Mouse (Mus musculus): ENCODE results near the gene Cdkn2d. TPM values are rescaled to one million over a fixed set of nuclear protein-coding genes. Genes with fewer than 3 reads are reported as not detected.
"Not testable (repeated sequence)": the region's sequence is repeated elsewhere in the genome, so short reads cannot be mapped to it uniquely, and the experiment has no call there.

Cdkn2d gene
- polyA plus RNA-seq, 1 experiment from 2014 or later = 80.3 TPM

- Histone ChIP-seq H3K27ac (ENCODE audit: low read depth, low read length) (0 out of 2 replicates have a peak overlapping the region, but pooled peaks have one; percentile 58), H3K9me3 (ENCODE audit: control insufficient read depth, low read length) (no peaks in the 10 kb centered on the region), H3K4me2 (replicated peaks; ENCODE audit: low read depth, low read length) (no peak overlapping the region), H3K36me3 (ENCODE audit: control insufficient read depth, insufficient read depth, low read length) (no peaks in the 10 kb centered on the region), H3K4me3 (ENCODE audit: low read depth, low read length) (no peak overlapping the region), H3K9ac (ENCODE audit: low read depth, low read length) (no peak overlapping the region), H3K4me1 (replicated peaks; ENCODE audit: control insufficient read depth, insufficient read depth, low read length) (no peaks in the 10 kb centered on the region), H3K27me3 (ENCODE audit: control insufficient read depth, insufficient read depth, low read length) (no peaks in the 10 kb centered on the region)
- DNase-seq (ENCODE audit: low spot score) (no peak), ATAC-seq (ENCODE audit: low FRiP score) (no peak)
- WGBS = 86% methylated on average over 12 of the region's 12 CpGs
Observed at GRCm38 (mm10) chr9:21331365-21332140, 40.3 kb upstream of the Cdkn2d start.

- no peak overlapping the region for H3K9ac ChIP-seq (ENCODE audit: low read depth, low read length)
- WGBS = 92% methylated on average over 10 of the region's 10 CpGs
- H3K4me1 ChIP-seq (replicated peaks; ENCODE audit: control insufficient read depth, insufficient read depth, low read length) = no peaks in the 10 kb centered on the region
- no peaks in the 10 kb centered on the region for H3K27me3 ChIP-seq (ENCODE audit: control insufficient read depth, insufficient read depth, low read length)
- no peaks in the 10 kb centered on the region for H3K36me3 ChIP-seq (ENCODE audit: control insufficient read depth, insufficient read depth, low read length)
- no peak overlapping the region for H3K27ac ChIP-seq (ENCODE audit: low read depth, low read length)
- H3K4me2 ChIP-seq (replicated peaks; ENCODE audit: low read depth, low read length) = no peak overlapping the region
- H3K9me3 ChIP-seq (ENCODE audit: control insufficient read depth, low read length) = no peaks in the 10 kb centered on the region
- ATAC-seq (ENCODE audit: low FRiP score) (no peak), DNase-seq (ENCODE audit: low spot score) (no peak)
- H3K4me3 ChIP-seq (ENCODE audit: low read depth, low read length) = no peak overlapping the region
Observed at GRCm38 (mm10) chr9:21329699-21330289, 38.6 kb upstream of the Cdkn2d start.

GRCm38 (mm10) chr9:21329041-21329440 lies 37.8 kb upstream of the Cdkn2d start:
- Histone ChIP-seq H3K36me3 (ENCODE audit: control insufficient read depth, insufficient read depth, low read length) (no peaks in the 10 kb centered on the region), H3K9ac (ENCODE audit: low read depth, low read length) (no peak overlapping the region), H3K4me3 (ENCODE audit: low read depth, low read length) (no peak overlapping the region), H3K4me1 (replicated peaks; ENCODE audit: control insufficient read depth, insufficient read depth, low read length) (no peaks in the 10 kb centered on the region), H3K9me3 (ENCODE audit: control insufficient read depth, low read length) (no peaks in the 10 kb centered on the region), H3K4me2 (replicated peaks; ENCODE audit: low read depth, low read length) (no peak overlapping the region), H3K27ac (ENCODE audit: low read depth, low read length) (no peak overlapping the region), H3K27me3 (ENCODE audit: control insufficient read depth, insufficient read depth, low read length) (no peaks in the 10 kb centered on the region)
- 90% methylated on average over 3 of the region's 5 CpGs for WGBS
- ATAC-seq (ENCODE audit: low FRiP score) (no peak), DNase-seq (ENCODE audit: low spot score) (no peak)

- Histone ChIP-seq H3K4me2 (replicated peaks; ENCODE audit: low read depth, low read length) (no peak overlapping the region), H3K27me3 (ENCODE audit: control insufficient read depth, insufficient read depth, low read length) (no peaks in the 10 kb centered on the region), H3K27ac (ENCODE audit: low read depth, low read length) (no peak overlapping the region), H3K36me3 (ENCODE audit: control insufficient read depth, insufficient read depth, low read length) (no peaks in the 10 kb centered on the region), H3K9me3 (ENCODE audit: control insufficient read depth, low read length) (no peaks in the 10 kb centered on the region), H3K4me1 (replicated peaks; ENCODE audit: control insufficient read depth, insufficient read depth, low read length) (no peaks in the 10 kb centered on the region), H3K4me3 (ENCODE audit: low read depth, low read length) (no peak overlapping the region), H3K9ac (ENCODE audit: low read depth, low read length) (no peak overlapping the region)
- DNase-seq (ENCODE audit: low spot score) (no peak), ATAC-seq (ENCODE audit: low FRiP score) (no peak)
- WGBS = 83% methylated on average over 3 of the region's 3 CpGs
Observed at GRCm38 (mm10) chr9:21328041-21328440, 36.8 kb upstream of the Cdkn2d start.

- Histone ChIP-seq H3K27me3 (ENCODE audit: control insufficient read depth, insufficient read depth, low read length) (no peaks in the 10 kb centered on the region), H3K27ac (ENCODE audit: low read depth, low read length) (no peak overlapping the region), H3K4me2 (replicated peaks; ENCODE audit: low read depth, low read length) (no peak overlapping the region), H3K4me3 (ENCODE audit: low read depth, low read length) (no peak overlapping the region), H3K4me1 (replicated peaks; ENCODE audit: control insufficient read depth, insufficient read depth, low read length) (no peaks in the 10 kb centered on the region), H3K36me3 (ENCODE audit: control insufficient read depth, insufficient read depth, low read length) (no peaks in the 10 kb centered on the region), H3K9ac (ENCODE audit: low read depth, low read length) (no peak overlapping the region), H3K9me3 (ENCODE audit: control insufficient read depth, low read length) (no peaks in the 10 kb centered on the region)
- no peak for DNase-seq (ENCODE audit: low spot score)
- ATAC-seq (ENCODE audit: low FRiP score) = no peak
- WGBS = 72% methylated on average over 3 of the region's 3 CpGs
Observed at GRCm38 (mm10) chr9:21327569-21327968, 36.4 kb upstream of the Cdkn2d start.

- no peaks in the 10 kb centered on the region for H3K36me3 ChIP-seq (ENCODE audit: control insufficient read depth, insufficient read depth, low read length)
- 91% methylated on average over 11 of the region's 11 CpGs for WGBS
- DNase-seq (ENCODE audit: low spot score) (no peak), ATAC-seq (ENCODE audit: low FRiP score) (no peak)
- H3K9me3 ChIP-seq (ENCODE audit: control insufficient read depth, low read length) = no peaks in the 10 kb centered on the region
- peaks cover 5% of the 10 kb centered on the region for H3K4me1 ChIP-seq (replicated peaks; ENCODE audit: control insufficient read depth, insufficient read depth, low read length)
- no peaks in the 10 kb centered on the region for H3K27me3 ChIP-seq (ENCODE audit: control insufficient read depth, insufficient read depth, low read length)
- H3K4me3 ChIP-seq (ENCODE audit: low read depth, low read length) = no peak overlapping the region
- H3K9ac ChIP-seq (ENCODE audit: low read depth, low read length) = no peak overlapping the region
- H3K27ac ChIP-seq (ENCODE audit: low read depth, low read length) = no peak overlapping the region
- H3K4me2 ChIP-seq (replicated peaks; ENCODE audit: low read depth, low read length) = no peak overlapping the region
Observed at GRCm38 (mm10) chr9:21324269-21324668, 33.1 kb upstream of the Cdkn2d start.

GRCm38 (mm10) chr9:21322917-21323297 lies 31.7 kb upstream of the Cdkn2d start:
- not testable (repeated sequence) for H3K36me3 ChIP-seq (ENCODE audit: control insufficient read depth, insufficient read depth, low read length); H3K9me3 ChIP-seq (ENCODE audit: control insufficient read depth, low read length); H3K4me3 ChIP-seq (ENCODE audit: low read depth, low read length); ATAC-seq (ENCODE audit: low FRiP score); H3K4me2 ChIP-seq (replicated peaks; ENCODE audit: low read depth, low read length); H3K27ac ChIP-seq (ENCODE audit: low read depth, low read length); DNase-seq (ENCODE audit: low spot score); H3K9ac ChIP-seq (ENCODE audit: low read depth, low read length); H3K4me1 ChIP-seq (replicated peaks; ENCODE audit: control insufficient read depth, insufficient read depth, low read length); H3K27me3 ChIP-seq (ENCODE audit: control insufficient read depth, insufficient read depth, low read length)
- 94% methylated on average over 8 of the region's 8 CpGs for WGBS

- no peak overlapping the region for H3K9ac ChIP-seq (ENCODE audit: low read depth, low read length)
- no peaks in the 10 kb centered on the region for H3K36me3 ChIP-seq (ENCODE audit: control insufficient read depth, insufficient read depth, low read length)
- DNase-seq (ENCODE audit: low spot score) (no peak), ATAC-seq (ENCODE audit: low FRiP score) (no peak)
- H3K9me3 ChIP-seq (ENCODE audit: control insufficient read depth, low read length) = no peaks in the 10 kb centered on the region
- H3K4me3 ChIP-seq (ENCODE audit: low read depth, low read length) = no peak overlapping the region; the same call in 1 of the 2 replicates
- peak overlapping the region; percentile 95 for H3K4me2 ChIP-seq (replicated peaks; ENCODE audit: low read depth, low read length)
- WGBS = 89% methylated on average over 19 of the region's 19 CpGs
- no peaks in the 10 kb centered on the region for H3K27me3 ChIP-seq (ENCODE audit: control insufficient read depth, insufficient read depth, low read length)
- peaks cover 5% of the 10 kb centered on the region for H3K4me1 ChIP-seq (replicated peaks; ENCODE audit: control insufficient read depth, insufficient read depth, low read length)
- no peak overlapping the region for H3K27ac ChIP-seq (ENCODE audit: low read depth, low read length)
Observed at GRCm38 (mm10) chr9:21322211-21322916, 31.2 kb upstream of the Cdkn2d start.
